Comparison of ENCODE assay signal across 14 mouse cellular contexts in genomic region chr11:97666794-97667193, GRCm38 (mm10). TPM values are rescaled to one million over a fixed set of nuclear protein-coding genes. Genes with fewer than 3 reads are reported as not detected.
"Had no signal": no experiment of that assay in that cellular context is flagged by ENCODE, and none has a peak within 500 bp of the region (broad histone marks: within the 10 kb centered on the region; RNA-seq: fewer than 3 reads in every experiment).

No protein-coding gene starts in this region.

- ATAC-seq: liver, postnatal 0 days; midbrain, embryonic 13.5 days had no signal

- H3K27ac ChIP-seq: kidney, embryonic 15.5 days; limb, embryonic 15.5 days; liver, embryonic 13.5 days; lung, embryonic 15.5 days; macrophage; midbrain, embryonic 13.5 days; neural tube, embryonic 12.5 days; stomach, postnatal 0 days had no signal

- H3K9ac ChIP-seq: kidney, embryonic 15.5 days; limb, embryonic 15.5 days; liver, embryonic 13.5 days; liver, postnatal 0 days; lung, embryonic 15.5 days; midbrain, embryonic 13.5 days; neural tube, embryonic 12.5 days had no signal

- H3K9me3 ChIP-seq: kidney, embryonic 15.5 days; limb, embryonic 15.5 days; liver, embryonic 13.5 days; lung, embryonic 15.5 days; midbrain, embryonic 13.5 days; neural tube, embryonic 12.5 days had no signal

- H3K4me2 ChIP-seq: kidney, embryonic 15.5 days; limb, embryonic 15.5 days; liver, embryonic 13.5 days; lung, embryonic 15.5 days; midbrain, embryonic 13.5 days; neural tube, embryonic 12.5 days had no signal

- H3K4me3 ChIP-seq: kidney, embryonic 15.5 days; limb, embryonic 15.5 days; liver, embryonic 13.5 days; lung, embryonic 15.5 days; midbrain, embryonic 13.5 days; neural tube, embryonic 12.5 days had no signal

- DNase-seq: kidney, postnatal 14 days; liver, embryonic 13.5 days; liver, postnatal 0 days; lung, postnatal 14 days; thymus, postnatal 14 days had no signal

RNA-seq across cellular contexts. Expression of gene Pcgf2, which starts 33.5 kb away (rescaled TPM):
- total RNA-seq: monocyte, adult 5-6 weeks; neutrophil, adult 5-6 weeks had no signal
